Mouse (Mus musculus) subcutaneous adipose tissue, adult 2 months (tissue): ENCODE measurements around the gene Ncbp3. TPM values are rescaled to one million over a fixed set of nuclear protein-coding genes. Genes with fewer than 3 reads are reported as not detected.

Source experiments
- polyA plus RNA-seq: library from polyadenylated mRNA; depleted of rRNA; stranded (reverse); fragments of >200 nt; gene quantifications from 2 replicates; pipeline ENCODE4 v1.2.3, GENCODE M21; 2012; ENCODE audit warnings: low replicate concordance; rRNA removed

Ncbp3 gene
- 2.3 and 4.2 TPM in 2 replicates for polyA plus RNA-seq

GRCm38 (mm10) chr11:73047542-73047996, at the start of gene Ncbp3:
Ncbp3 (plus strand) TSS chr11:73047783.

DNA sequence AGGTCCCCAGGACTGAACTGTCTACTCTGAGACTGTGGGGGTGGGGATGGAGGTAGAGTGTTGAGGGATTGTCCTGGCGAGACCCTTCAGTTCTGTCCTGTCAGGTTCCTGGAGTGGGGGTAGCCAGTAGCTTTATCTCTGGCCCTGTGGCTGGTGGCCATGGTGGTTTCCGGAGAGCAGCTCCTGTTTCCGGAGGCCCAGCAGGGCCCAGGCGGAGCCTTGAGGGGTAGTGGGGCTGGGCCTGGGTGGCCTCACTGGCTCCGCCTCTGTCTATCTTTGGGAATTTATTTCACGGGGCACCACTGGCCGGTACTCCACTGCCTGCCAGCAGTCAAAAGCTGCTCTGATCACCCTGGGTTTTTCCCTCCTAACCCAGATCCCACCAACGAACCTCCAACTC, 48.8 kb upstream of the Ncbp3 start, which contains the start of gene P2rx1:
Gene P2rx1, plus strand, starts transcription at position 333 of the 400 bp plus-strand sequence.

GRCm38 (mm10) chr11:73018471-73019146, 29.0 kb upstream of the Ncbp3 start, which contains the start of gene Camkk1:
Camkk1 (plus strand) TSS chr11:73019008.

DNA sequence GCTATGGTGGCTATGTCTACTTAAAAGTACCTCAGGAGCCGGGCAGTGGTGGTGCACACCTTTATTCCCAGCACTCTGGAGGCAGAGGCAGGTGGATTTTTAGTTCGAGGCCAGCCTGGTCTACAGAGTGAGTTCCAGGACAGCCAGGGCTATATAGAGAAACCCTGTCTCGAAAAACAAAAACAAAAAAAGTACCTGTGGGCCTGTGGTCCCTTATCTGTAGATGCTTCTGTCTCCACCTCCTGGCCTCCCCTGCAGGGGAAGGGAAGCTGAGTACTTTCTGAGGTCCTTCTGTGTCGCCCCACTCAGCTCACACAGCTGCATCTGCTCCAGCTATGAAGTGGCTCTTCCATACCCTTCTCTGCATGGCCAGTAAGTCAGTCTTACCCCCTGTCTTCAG, 42.7 kb downstream of the Ncbp3 start, which contains the start of gene Itgae:
Gene Itgae, plus strand, starts transcription at position 301 of the 400 bp plus-strand sequence.

GRCm38 (mm10) chr11:73137591-73138501, 90.3 kb downstream of the Ncbp3 start, which contains the start of gene Haspin:
Haspin (minus strand) TSS chr11:73138294.

Other genes with a start within 250 kb of the Ncbp3 start
- 54.4 and 78.2 TPM in 2 replicates for gene Atp2a3, start 86.6 kb upstream of the Ncbp3 start, polyA plus RNA-seq
- gene P2rx1, start 48.7 kb upstream of the Ncbp3 start, polyA plus RNA-seq: 5.5 and 6.8 TPM in 2 replicates
- gene Camkk1, start 28.8 kb upstream of the Ncbp3 start, polyA plus RNA-seq: 3.4 and 9.3 TPM in 2 replicates
- gene Itgae, start 42.8 kb downstream of the Ncbp3 start, polyA plus RNA-seq: 2.6 and 2.8 TPM in 2 replicates
- 0.26 and 1.9 TPM in 2 replicates for gene Haspin, start 90.5 kb downstream of the Ncbp3 start, polyA plus RNA-seq
- gene P2rx5, start 112.6 kb downstream of the Ncbp3 start, polyA plus RNA-seq: 5.5 and 9.3 TPM in 2 replicates
- gene Emc6, start 129.3 kb downstream of the Ncbp3 start, polyA plus RNA-seq: 74.8 and 94.3 TPM in 2 replicates
- 127 and 170 TPM in 2 replicates for gene Tax1bp3, start 129.3 kb downstream of the Ncbp3 start, polyA plus RNA-seq
- 22.1 and 23.4 TPM in 2 replicates for gene Ctns, start 151.3 kb downstream of the Ncbp3 start, polyA plus RNA-seq
- gene Shpk, start 151.7 kb downstream of the Ncbp3 start, polyA plus RNA-seq: 9.3 and 15.2 TPM in 2 replicates
- gene Trpv1, start 186.5 kb downstream of the Ncbp3 start, polyA plus RNA-seq: 2.9 and 6.3 TPM in 2 replicates
- gene Trpv3, start 219.6 kb downstream of the Ncbp3 start, polyA plus RNA-seq: 0.21 and 0.26 TPM in 2 replicates